Mouse (Mus musculus) ovary, adult 2 months (tissue): ENCODE measurements around the gene Tnr. TPM values are rescaled to one million over a fixed set of nuclear protein-coding genes. Genes with fewer than 3 reads are reported as not detected.

ENCODE experiments used
- polyA plus RNA-seq: library from polyadenylated mRNA; depleted of rRNA; stranded (reverse); fragments of >200 nt; gene quantifications from 2 replicates; pipeline ENCODE4 v1.2.3, GENCODE M21; 2012; rRNA removed

Gene Tnr
- 0.03 and 0.09 TPM in 2 replicates for polyA plus RNA-seq

DNA sequence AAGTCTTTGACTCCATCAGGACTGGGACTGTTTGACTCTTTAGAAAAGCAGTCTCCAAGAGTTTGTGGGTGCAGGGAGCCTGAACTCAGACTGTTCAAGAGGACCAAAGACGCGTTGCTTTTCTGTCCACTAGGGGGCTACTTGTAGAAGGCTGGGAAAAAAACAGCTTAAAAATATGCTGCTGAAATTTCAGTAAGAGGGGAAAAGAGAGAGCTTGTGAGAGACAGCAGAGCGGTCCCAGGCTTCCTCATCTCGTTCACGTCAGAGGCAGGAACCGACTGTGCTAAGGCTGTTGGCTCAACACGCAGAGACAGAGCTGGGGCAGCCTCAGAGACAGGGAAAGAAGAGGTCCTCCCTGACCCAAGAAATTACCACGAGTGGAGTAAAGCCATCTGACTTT lies at the start of gene Tnr:
Gene Tnr, plus strand, starts transcription at position 192 of the 400 bp plus-strand sequence.

